Mouse (Mus musculus) stomach, postnatal 0 days (tissue): ENCODE results near the gene Ces1g. TPM values are rescaled to one million over a fixed set of nuclear protein-coding genes. Genes with fewer than 3 reads are reported as not detected.

Source experiments
- ATAC-seq: fragments of 200-750 bp; cut with Nextera tagmentation; 2 replicates; pipeline ENCODE4 v1.8.0; 2017; ENCODE audit not compliant: low FRiP score, low TSS enrichment
- DNase-seq: peaks from one replicate; pipeline ENCODE4 v3.0.0-alpha.2; 2016; ENCODE audit warnings: low spot score
- H3K27ac ChIP-seq: fragments of 300-500 bp; sonication (generic); replicated peaks from 2 replicates; pipeline ENCODE4 v1.5.1; 2014; ENCODE audit warnings: mild to moderate bottlenecking, control low read depth
- H3K27me3 ChIP-seq: fragments of 300-500 bp; sonication (generic); 2 replicates; pipeline ENCODE4 v1.6.1; 2014; ENCODE audit warnings: low read length; ENCODE audit not compliant: control insufficient read depth, insufficient read depth
- H3K36me3 ChIP-seq: fragments of 300-500 bp; sonication (generic); 2 replicates; pipeline ENCODE4 v1.6.1; 2014; ENCODE audit warnings: low read length, mixed read lengths; ENCODE audit not compliant: control insufficient read depth, insufficient read depth
- H3K4me1 ChIP-seq: fragments of 300-500 bp; sonication (generic); replicated peaks from 2 replicates; pipeline ENCODE4 v1.6.1; 2014; ENCODE audit warnings: antibody characterized with exemption; ENCODE audit not compliant: control insufficient read depth, insufficient read depth
- H3K4me2 ChIP-seq: fragments of 300-500 bp; sonication (generic); replicated peaks from 2 replicates; pipeline ENCODE4 v1.6.1; 2014; ENCODE audit warnings: low read depth, mild to moderate bottlenecking, control low read depth, moderate library complexity
- H3K4me3 ChIP-seq: fragments of 300-500 bp; sonication (generic); 2 replicates; pipeline ENCODE4 v1.5.1; 2014; ENCODE audit warnings: low read depth, low read length, control low read depth
- H3K9ac ChIP-seq: fragments of 300-500 bp; sonication (generic); 2 replicates; pipeline ENCODE4 v1.6.1; 2014; ENCODE audit warnings: mild to moderate bottlenecking, low read length, control low read depth, mixed read lengths
- H3K9me3 ChIP-seq: fragments of 300-500 bp; sonication (generic); 2 replicates; pipeline ENCODE4 v1.6.1; 2016; ENCODE audit warnings: low read length; ENCODE audit not compliant: control insufficient read depth
- CTCF ChIP-seq: IDR thresholded peaks from 2 replicates; pipeline ENCODE4 v1.5.1; 2016; ENCODE audit warnings: antibody characterized with exemption, low read depth, mild to moderate bottlenecking, moderate library complexity
- EP300 ChIP-seq: optimal IDR thresholded peaks from 2 replicates; pipeline ENCODE3; 2016; ENCODE audit warnings: antibody characterized with exemption
- WGBS: fragments of 180-500 bp; shearing (Covaris S2); extraction: QIAGEN DNeasy Blood & Tissue Kit; methylation state at CpG from one replicate; pipeline ENCODE4 v1.1.7; 2014; 5-methylcytosine and 5-hydroxymethylcytosine counted together
- polyA plus RNA-seq: library from polyadenylated mRNA; unstranded; fragments of >200 nt; fragmentation: Nextera tagmentation; extraction: Ambion mirVana; gene quantifications from 2 replicates; pipeline ENCODE4 v1.2.1, GENCODE M21; 2015

Ces1g gene
- polyA plus RNA-seq, 1 experiment from 2014 or later, result 0.05 TPM

DNA sequence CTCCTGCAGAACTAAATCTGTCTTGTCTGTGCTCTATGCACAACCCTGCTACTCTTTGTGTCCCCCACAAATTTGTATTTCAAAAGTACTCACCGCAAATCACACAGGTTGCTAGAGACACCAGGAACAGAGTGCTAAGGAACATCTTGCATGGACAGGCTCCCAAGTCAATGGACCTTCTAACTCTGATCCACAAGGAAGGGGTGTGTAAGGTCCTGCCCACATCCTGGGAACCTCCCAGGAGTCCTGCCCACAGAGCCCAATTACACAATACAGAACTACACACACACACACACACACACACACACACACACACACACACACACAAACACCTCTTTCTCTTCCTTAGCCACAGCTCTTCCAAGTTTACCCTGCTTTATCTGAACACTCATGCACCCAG is 57.6 kb downstream of the Ces1g start, which contains the start of gene Ces1f:
TSS of gene Ces1f (minus strand) at position 192 of the 400 bp plus-strand sequence.
- H3K36me3 ChIP-seq, result no peaks in the 10 kb centered on the region
- no peak within 1 kb of the TSS for H3K27ac ChIP-seq
- no peaks in the 10 kb centered on the region for H3K9me3 ChIP-seq
- H3K27me3 ChIP-seq, result no peaks in the 10 kb centered on the region
- no peaks in the 10 kb centered on the region for H3K4me1 ChIP-seq
- no peak for DNase-seq
- no peak within 1 kb of the TSS for H3K9ac ChIP-seq
- no peak for TF ChIP-seq CTCF
- no peak for TF ChIP-seq EP300
- WGBS, result 96% methylated on average over 1 of the region's 1 CpGs
- H3K4me2 ChIP-seq, result no peak within 1 kb of the TSS
- no peak within 1 kb of the TSS for H3K4me3 ChIP-seq
- ATAC-seq, result peak; percentile 45; the same call in 1 of the 2 replicates

DNA sequence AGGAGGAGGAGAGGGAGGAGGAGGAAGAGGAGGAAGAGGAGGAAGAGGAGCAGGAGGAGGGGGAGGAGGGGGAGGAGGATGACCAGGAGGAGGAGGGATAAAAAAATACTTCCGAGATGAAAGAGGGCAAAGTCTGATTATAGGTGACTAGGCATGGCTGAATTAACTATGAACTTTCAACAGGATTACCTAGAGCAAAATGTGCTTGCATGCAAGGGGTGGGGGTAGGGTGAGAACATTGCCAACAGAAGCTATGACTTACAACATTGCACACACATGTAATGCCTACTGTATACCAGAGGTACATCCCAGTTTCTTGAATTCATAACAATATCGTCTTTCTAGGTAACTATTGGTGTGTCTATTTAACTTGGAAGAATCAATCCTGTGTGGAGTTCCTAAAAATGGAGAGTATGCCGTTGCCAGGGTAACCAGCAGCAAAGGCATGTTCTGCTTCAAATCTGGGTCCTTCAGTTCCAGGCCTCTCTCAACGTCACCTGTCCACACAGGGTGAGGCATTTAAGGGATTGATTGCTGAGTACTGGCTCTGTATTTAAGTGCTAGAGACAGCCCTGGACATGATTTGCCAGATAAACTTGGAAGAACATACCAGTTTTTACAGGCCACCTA is 58.8 kb downstream of the Ces1g start:
- no peaks in the 10 kb centered on the region for H3K4me1 ChIP-seq
- no peak overlapping the region for H3K4me3 ChIP-seq
- no peak overlapping the region for H3K27ac ChIP-seq
- ATAC-seq, result no peak
- no peaks in the 10 kb centered on the region for H3K36me3 ChIP-seq
- H3K27me3 ChIP-seq, result no peaks in the 10 kb centered on the region
- no peak for DNase-seq
- WGBS, result 75% methylated on average over 4 of the region's 4 CpGs
- no peak overlapping the region for H3K9ac ChIP-seq
- no peaks in the 10 kb centered on the region for H3K9me3 ChIP-seq
- TF ChIP-seq CTCF (no peak), EP300 (no peak)
- H3K4me2 ChIP-seq, result no peak overlapping the region

DNA sequence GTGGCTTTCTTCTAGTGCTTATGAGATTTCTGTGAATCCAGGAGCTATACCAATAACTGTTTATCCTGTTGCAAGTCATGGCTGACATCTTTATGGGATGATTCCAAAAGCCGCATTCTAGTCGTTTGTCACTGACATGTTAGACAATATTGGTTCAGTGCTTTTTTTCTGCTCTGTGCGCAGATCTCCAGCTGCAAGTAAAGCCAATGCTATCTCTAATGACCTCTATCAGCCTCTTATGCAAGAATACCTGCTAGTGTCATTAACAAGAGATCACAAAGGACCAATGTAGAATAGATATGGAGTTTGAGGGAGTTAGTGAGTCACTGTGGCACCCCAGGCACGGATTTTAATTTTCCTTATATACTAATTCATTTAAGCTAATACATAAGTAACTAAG is 62.5 kb downstream of the Ces1g start:
- DNase-seq (no peak), ATAC-seq (no peak)
- H3K4me2 ChIP-seq, result no peak overlapping the region
- no peak overlapping the region for H3K27ac ChIP-seq
- no peaks in the 10 kb centered on the region for H3K4me1 ChIP-seq
- no peaks in the 10 kb centered on the region for H3K27me3 ChIP-seq
- no peak overlapping the region for H3K4me3 ChIP-seq
- no peak overlapping the region for H3K9ac ChIP-seq
- H3K9me3 ChIP-seq, result no peaks in the 10 kb centered on the region
- TF ChIP-seq EP300 (no peak), CTCF (no peak)
- 69% methylated on average over 4 of the region's 4 CpGs for WGBS
- no peaks in the 10 kb centered on the region for H3K36me3 ChIP-seq

DNA sequence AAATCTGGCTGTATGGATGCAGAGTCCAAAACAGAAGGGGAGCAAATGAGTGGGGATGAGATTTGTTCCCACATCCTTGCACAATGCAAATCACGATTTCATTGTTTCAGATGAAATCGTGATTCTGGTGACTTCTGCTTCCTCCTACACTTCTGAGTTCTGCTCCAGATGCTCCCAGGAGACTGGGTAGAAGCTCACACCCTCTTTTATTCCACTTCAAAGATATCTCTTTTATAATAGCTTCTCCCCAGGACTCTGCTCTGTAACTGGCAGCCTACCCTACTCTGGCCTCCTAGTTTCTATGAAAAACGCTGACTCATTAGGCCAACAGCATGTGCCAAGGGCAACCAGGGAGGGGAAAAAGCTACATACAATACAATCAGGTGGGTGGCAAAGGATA is 63.8 kb downstream of the Ces1g start:
- no peaks in the 10 kb centered on the region for H3K27me3 ChIP-seq
- ATAC-seq, result no peak; the same call in 1 of the 2 replicates
- 90% methylated on average over 3 of the region's 3 CpGs for WGBS
- no peak overlapping the region for H3K27ac ChIP-seq
- H3K4me2 ChIP-seq, result no peak overlapping the region
- H3K9ac ChIP-seq, result no peak overlapping the region
- H3K4me3 ChIP-seq, result no peak overlapping the region
- TF ChIP-seq CTCF (no peak), EP300 (no peak)
- no peaks in the 10 kb centered on the region for H3K4me1 ChIP-seq
- no peaks in the 10 kb centered on the region for H3K36me3 ChIP-seq
- no peak for DNase-seq
- no peaks in the 10 kb centered on the region for H3K9me3 ChIP-seq

DNA sequence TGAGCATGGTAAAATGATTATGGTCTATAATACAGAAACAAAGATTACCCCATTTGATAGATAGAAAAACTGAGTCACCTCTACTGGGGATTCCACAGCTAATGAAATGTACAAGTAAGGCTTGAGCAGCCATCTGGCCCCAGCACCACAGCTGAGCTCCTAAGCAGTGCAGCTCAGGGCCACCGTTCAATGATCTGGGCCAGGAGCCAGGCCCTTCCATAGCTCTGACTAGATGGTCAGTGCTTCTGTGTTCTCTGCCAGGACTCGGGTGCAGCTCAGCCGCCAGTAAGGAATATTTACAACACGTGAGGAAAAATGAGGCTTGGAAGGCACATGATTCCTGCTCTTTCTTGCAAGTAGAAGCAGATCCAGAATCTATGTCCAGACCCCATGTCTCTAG is 64.4 kb downstream of the Ces1g start:
- H3K4me3 ChIP-seq, result no peak overlapping the region
- no peak overlapping the region for H3K9ac ChIP-seq
- H3K4me1 ChIP-seq, result no peaks in the 10 kb centered on the region
- H3K9me3 ChIP-seq, result no peaks in the 10 kb centered on the region
- DNase-seq, result no peak
- no peak overlapping the region for H3K4me2 ChIP-seq
- H3K27me3 ChIP-seq, result no peaks in the 10 kb centered on the region
- H3K27ac ChIP-seq, result no peak overlapping the region
- TF ChIP-seq CTCF (no peak), EP300 (no peak)
- 53% methylated on average over 4 of the region's 4 CpGs for WGBS
- no peaks in the 10 kb centered on the region for H3K36me3 ChIP-seq
- ATAC-seq, result no peak

DNA sequence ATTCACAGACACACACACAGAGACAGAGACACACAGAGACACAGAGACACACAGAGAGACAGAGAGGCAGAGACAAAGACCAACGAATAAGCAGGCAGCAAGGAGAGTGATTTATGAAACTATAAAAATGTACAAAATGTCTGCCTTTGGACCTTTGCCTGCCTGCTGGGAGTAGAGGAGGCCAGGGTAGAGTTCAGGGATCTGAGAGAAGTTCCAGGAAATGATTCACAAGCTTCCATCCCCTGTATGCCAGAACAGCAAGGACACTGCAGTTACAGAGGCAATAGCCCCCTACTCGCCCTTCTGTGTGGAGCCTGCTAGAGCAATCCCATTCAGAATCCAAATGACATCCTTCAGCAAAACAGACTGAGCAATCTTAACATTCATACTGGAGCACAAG is 75.7 kb downstream of the Ces1g start:
- H3K4me2 ChIP-seq, result no peak overlapping the region
- no peaks in the 10 kb centered on the region for H3K36me3 ChIP-seq
- no peaks in the 10 kb centered on the region for H3K9me3 ChIP-seq
- no peak overlapping the region for H3K9ac ChIP-seq
- DNase-seq (no peak), ATAC-seq (no peak)
- TF ChIP-seq EP300 (no peak), CTCF (no peak)
- no peak overlapping the region for H3K4me3 ChIP-seq
- H3K4me1 ChIP-seq, result no peaks in the 10 kb centered on the region
- 52% methylated on average over 2 of the region's 2 CpGs for WGBS
- no peaks in the 10 kb centered on the region for H3K27me3 ChIP-seq
- H3K27ac ChIP-seq, result no peak overlapping the region
